In the genomic region with DNA sequence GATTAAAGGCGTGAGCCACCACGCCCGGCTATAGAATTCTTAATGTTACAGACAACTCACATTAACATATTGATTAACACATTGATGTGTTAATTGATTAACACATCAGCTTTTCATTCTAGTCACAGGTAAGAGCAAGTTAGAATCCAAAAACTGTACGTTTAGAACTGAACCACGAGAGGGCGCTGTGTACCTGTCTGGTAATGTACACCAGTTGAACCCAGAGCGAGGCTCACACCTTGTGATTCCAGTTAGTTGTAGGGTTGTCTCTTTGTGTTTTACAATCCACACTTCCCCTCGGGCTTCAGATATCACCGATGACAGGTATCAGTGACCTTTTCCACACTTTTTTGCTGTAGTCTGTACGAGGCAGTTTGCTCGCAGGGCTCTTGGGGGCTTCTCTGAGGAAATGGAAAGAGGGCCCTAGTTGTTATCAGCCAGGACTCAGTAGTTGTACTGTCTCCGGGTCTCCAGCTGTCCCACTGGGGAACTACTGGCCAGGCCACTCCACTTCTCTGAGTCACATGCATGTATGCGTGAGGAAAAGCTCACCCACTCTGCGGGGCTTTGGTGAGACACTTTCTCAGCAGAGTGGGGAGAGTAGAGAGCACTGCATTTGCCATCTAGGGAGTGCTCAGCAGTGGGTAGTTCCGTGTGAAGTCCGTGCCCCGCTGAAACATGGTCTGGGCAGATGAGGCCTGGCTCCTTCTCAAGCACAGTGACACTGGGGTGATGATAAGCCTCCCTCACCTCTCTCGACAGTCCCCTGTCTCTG, we compare ENCODE assay signal across 8 mouse cellular contexts. TPM values are rescaled to one million over a fixed set of nuclear protein-coding genes. Genes with fewer than 3 reads are reported as not detected.
DNase-seq lines count a peak whose midpoint lies in the region; ATAC-seq and TF ChIP-seq lines count a peak whose summit lies in the region.

No protein-coding gene starts in this region.

- H3K9ac ChIP-seq in stomach, postnatal 0 days (ENCODE audit: low read length) = no peak overlapping the region

- intact Hi-C loops in gastrocnemius, postnatal 36 days (cut with DNase I) = no loop called here

- peak; percentile 46 for DNase-seq in gastrocnemius, postnatal 10 days
- DNase-seq in gastrocnemius, postnatal 36 days = no peak
- peak; percentile 23 to 33 for DNase-seq in frontal cortex, postnatal 36 days (ENCODE audit: low spot score in 2 of 2)
- peak; percentile 56 for DNase-seq in kidney, postnatal 14 days
- DNase-seq in stomach, postnatal 0 days (ENCODE audit: low spot score) = peak; percentile 47

- TF ChIP-seq EP300 in stomach, postnatal 0 days (optimal IDR thresholded peaks at IDR 0.05) = no peak

- peak; percentile 49; the same call in 1 of the 2 replicates for ATAC-seq in cerebellum, adult (ENCODE audit: insufficient number of reproducible peaks, low FRiP score, low TSS enrichment)
- ATAC-seq in megakaryocyte progenitor cell, adult 5-6 weeks (replicated peaks; ENCODE audit: poor library complexity) = peak; percentile 93
- ATAC-seq in stomach, postnatal 0 days (ENCODE audit: low FRiP score, low TSS enrichment) = 0 out of 2 replicates have a peak, but pooled peaks have one; percentile 57

- H3K27me3 ChIP-seq in E14TG2a.4 (ENCODE audit: insufficient read depth, low read length) = no peaks in the 10 kb centered on the region
- H3K27me3 ChIP-seq in stomach, postnatal 0 days (ENCODE audit: control insufficient read depth, insufficient read depth, low read length) = no peaks in the 10 kb centered on the region

- H3K4me3 ChIP-seq in E14TG2a.4 (replicated peaks; ENCODE audit: low read length) = 0 out of 2 replicates have a peak overlapping the region, but pooled peaks have one; percentile 29
- no peak overlapping the region for H3K4me3 ChIP-seq in stomach, postnatal 0 days (ENCODE audit: low read depth, low read length)

- WGBS in stomach, postnatal 0 days = 30% methylated on average over 18 of the region's 18 CpGs

- peak; percentile 33 for TF ChIP-seq CTCF in E14TG2a.4 (conservative IDR thresholded peaks at IDR 0.05; ENCODE audit: low read length)
- TF ChIP-seq CTCF in stomach, postnatal 0 days (IDR thresholded peaks at IDR 0.05; ENCODE audit: low read depth) = peak; percentile 80

- no peak overlapping the region for H3K27ac ChIP-seq in stomach, postnatal 0 days (replicated peaks)

- no peaks in the 10 kb centered on the region for H3K9me3 ChIP-seq in E14TG2a.4 (ENCODE audit: low read length)
- H3K9me3 ChIP-seq in stomach, postnatal 0 days (ENCODE audit: control insufficient read depth, low read length) = no peaks in the 10 kb centered on the region

- peaks cover 43% of the 10 kb centered on the region for H3K4me1 ChIP-seq in E14TG2a.4 (replicated peaks; ENCODE audit: low read depth, low read length)
- no peaks in the 10 kb centered on the region for H3K4me1 ChIP-seq in stomach, postnatal 0 days (replicated peaks; ENCODE audit: control insufficient read depth, insufficient read depth)

- H3K36me3 ChIP-seq in E14TG2a.4 (ENCODE audit: insufficient read depth, low read length) = peaks cover 12% of the 10 kb centered on the region
- H3K36me3 ChIP-seq in stomach, postnatal 0 days (ENCODE audit: control insufficient read depth, insufficient read depth, low read length) = no peaks in the 10 kb centered on the region

- H3K4me2 ChIP-seq in stomach, postnatal 0 days (replicated peaks; ENCODE audit: low read depth) = no peak overlapping the region

RNA-seq across cellular contexts. Expression of gene Ripply1, which starts 7.7 kb away (rescaled TPM):
- total RNA-seq in gastrocnemius, postnatal 10 days (2021) = 1 to 10 TPM in 1 of 2 experiments, under 1 TPM in 1; 0.92 to 1.7 TPM
- not detected for total RNA-seq in gastrocnemius, postnatal 36 days (2021)
- total RNA-seq in megakaryocyte progenitor cell, adult 5-6 weeks (2015) = not detected in 2 replicates
- not detected in 2 replicates for total RNA-seq in megakaryocyte progenitor cell, adult 5-6 weeks (2017)
- not detected in 2 replicates for polyA plus RNA-seq in stomach, postnatal 0 days (2015; fragmentation: Nextera tagmentation; extraction: Ambion mirVana)

RNA-seq across cellular contexts. Expression of gene Cldn2, which starts 26.1 kb away (rescaled TPM):
- under 1 TPM; 0.54 to 0.65 TPM for total RNA-seq in gastrocnemius, postnatal 10 days (2021)
- total RNA-seq in gastrocnemius, postnatal 36 days (2021) = not detected
- total RNA-seq in megakaryocyte progenitor cell, adult 5-6 weeks (2015) = not detected in 2 replicates
- not detected in 2 replicates for total RNA-seq in megakaryocyte progenitor cell, adult 5-6 weeks (2017)
- polyA plus RNA-seq in stomach, postnatal 0 days (2015; fragmentation: Nextera tagmentation; extraction: Ambion mirVana) = 0.16 and 0.18 TPM in 2 replicates

Comparison
In these comparisons a context has a peak if more than half of its experiments do, and no peak if none do; other contexts are left out.
1. DNase-seq: peak in gastrocnemius, postnatal 10 days (single experiment), frontal cortex, postnatal 36 days (2 of 2), kidney, postnatal 14 days (single experiment) and stomach, postnatal 0 days (single experiment); none in gastrocnemius, postnatal 36 days (0 of 2).
2. Peak in every context shown above with its lines, with median percentiles within 50 percentile points of each other: ATAC-seq.